Mouse (Mus musculus): ENCODE measurements around the gene Tubb2a.

- TF ChIP-seq CTCF (IDR thresholded peaks at IDR 0.05; ENCODE audit: borderline replicate concordance, insufficient read depth, low read length), result no peak
- TF ChIP-seq POLR2A (IDR thresholded peaks at IDR 0.05; ENCODE audit: low read depth, low read length), result no peak
Observed at GRCm38 (mm10) chr13:34060061-34060460, 17.7 kb downstream of the Tubb2a start.

Measured in embryonic fibroblast, embryonic 13.5 days (primary cell).